Mouse (Mus musculus) neural tube, embryonic 14.5 days (tissue): ENCODE results near the gene Fam124b. TPM values are rescaled to one million over a fixed set of nuclear protein-coding genes. Genes with fewer than 3 reads are reported as not detected.

ENCODE experiments used
- ATAC-seq: fragments of 200-750 bp; cut with Nextera tagmentation; 2 replicates; pipeline ENCODE4 v1.8.0; 2017; ENCODE audit warnings: low read depth, mild to moderate bottlenecking, moderate TSS enrichment, moderate library complexity
- H3K27ac ChIP-seq: fragments of 300-500 bp; sonication (generic); 2 replicates; pipeline ENCODE4 v1.5.1; 2014; ENCODE audit warnings: low read depth, mild to moderate bottlenecking, control low read depth, low read length, moderate library complexity, mixed read lengths
- H3K27me3 ChIP-seq: fragments of 300-500 bp; sonication (generic); 2 replicates; pipeline ENCODE4 v1.6.1; 2014; ENCODE audit warnings: low read length; ENCODE audit not compliant: control insufficient read depth, insufficient read depth
- H3K36me3 ChIP-seq: fragments of 300-500 bp; sonication (generic); 2 replicates; pipeline ENCODE4 v1.6.1; 2014; ENCODE audit warnings: low read length, mixed read lengths; ENCODE audit not compliant: control insufficient read depth, insufficient read depth
- H3K4me1 ChIP-seq: fragments of 300-500 bp; sonication (generic); 2 replicates; pipeline ENCODE4 v1.6.1; 2014; ENCODE audit warnings: low read length; ENCODE audit not compliant: control insufficient read depth, insufficient read depth
- H3K4me2 ChIP-seq: fragments of 300-500 bp; sonication (generic); 2 replicates; pipeline ENCODE4 v1.6.1; 2014; ENCODE audit warnings: mild to moderate bottlenecking, low read depth, low read length, control low read depth
- H3K4me3 ChIP-seq: fragments of 300-500 bp; sonication (generic); 2 replicates; pipeline ENCODE4 v1.5.1; 2014; ENCODE audit warnings: low read depth, low read length, control low read depth, mixed read lengths
- H3K9ac ChIP-seq: fragments of 300-500 bp; sonication (generic); replicated peaks from 2 replicates; pipeline ENCODE4 v1.6.1; 2014; ENCODE audit warnings: low read depth, mild to moderate bottlenecking, control low read depth, low read length, mixed read lengths
- H3K9me3 ChIP-seq: fragments of 300-500 bp; sonication (generic); 2 replicates; pipeline ENCODE4 v1.6.1; 2016; ENCODE audit warnings: low read length; ENCODE audit not compliant: control insufficient read depth
- WGBS: fragments of 180-500 bp; shearing (Covaris S2); extraction: QIAGEN DNeasy Blood & Tissue Kit; methylation state at CpG from one replicate; pipeline ENCODE4 v1.1.7; 2014; 5-methylcytosine and 5-hydroxymethylcytosine counted together
- polyA plus RNA-seq: library from polyadenylated mRNA; unstranded; fragments of >200 nt; fragmentation: Nextera tagmentation; extraction: Ambion mirVana; gene quantifications from 2 replicates; pipeline ENCODE4 v1.2.1, GENCODE M21; 2014

Gene Fam124b
- polyA plus RNA-seq, 1 experiment from 2014 or later: 0.56 TPM

GRCm38 (mm10) chr1:80239481-80239880 is 21.2 kb upstream of the Fam124b start:
- Histone ChIP-seq H3K4me2 (no peak overlapping the region), H3K9me3 (no peaks in the 10 kb centered on the region), H3K27ac (no peak overlapping the region), H3K4me3 (no peak overlapping the region), H3K9ac (no peak overlapping the region), H3K4me1 (no peaks in the 10 kb centered on the region), H3K27me3 (no peaks in the 10 kb centered on the region), H3K36me3 (no peaks in the 10 kb centered on the region)
- no peak for ATAC-seq
- WGBS: 84% methylated on average over 11 of the region's 11 CpGs

GRCm38 (mm10) chr1:80236951-80237702 is 18.9 kb upstream of the Fam124b start:
- no peaks in the 10 kb centered on the region for H3K9me3 ChIP-seq
- no peak overlapping the region for H3K27ac ChIP-seq
- no peak overlapping the region for H3K4me2 ChIP-seq
- no peak overlapping the region for H3K4me3 ChIP-seq
- H3K27me3 ChIP-seq: no peaks in the 10 kb centered on the region
- no peaks in the 10 kb centered on the region for H3K36me3 ChIP-seq
- ATAC-seq: no peak
- 42% methylated on average over 11 of the region's 11 CpGs for WGBS
- no peak overlapping the region for H3K9ac ChIP-seq
- H3K4me1 ChIP-seq: no peaks in the 10 kb centered on the region

- Histone ChIP-seq H3K27ac (no peak overlapping the region), H3K9me3 (no peaks in the 10 kb centered on the region), H3K4me3 (no peak overlapping the region), H3K4me2 (no peak overlapping the region), H3K27me3 (no peaks in the 10 kb centered on the region), H3K36me3 (no peaks in the 10 kb centered on the region), H3K4me1 (no peaks in the 10 kb centered on the region), H3K9ac (no peak overlapping the region)
- no peak for ATAC-seq
- 0% methylated on average over 1 of the region's 1 CpGs for WGBS
These were observed 17.9 kb upstream of the Fam124b start for GRCm38 (mm10) chr1:80236126-80236525.

DNA sequence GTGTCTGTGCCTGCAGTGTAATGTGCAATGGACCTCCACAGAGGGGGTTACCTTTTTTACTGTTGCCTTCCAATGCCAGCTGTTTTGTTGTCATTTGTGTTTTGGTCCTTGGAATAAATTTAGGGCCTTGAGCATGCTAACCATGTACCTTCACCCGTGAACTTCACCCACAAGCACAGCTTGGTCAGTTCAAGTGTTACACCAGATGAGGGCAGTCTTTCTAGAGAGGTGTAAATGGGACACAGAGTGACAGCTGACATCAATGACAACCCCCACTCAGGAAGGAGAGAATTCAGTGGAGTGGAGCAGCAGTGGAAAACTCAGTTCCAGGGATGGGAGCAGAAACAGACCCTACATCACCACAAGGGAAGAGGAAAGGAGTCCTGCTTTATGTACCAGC is 12.3 kb upstream of the Fam124b start:
- Histone ChIP-seq H3K36me3 (no peaks in the 10 kb centered on the region), H3K27me3 (no peaks in the 10 kb centered on the region), H3K4me3 (no peak overlapping the region), H3K27ac (no peak overlapping the region), H3K9ac (no peak overlapping the region), H3K4me2 (no peak overlapping the region), H3K9me3 (no peaks in the 10 kb centered on the region), H3K4me1 (no peaks in the 10 kb centered on the region)
- 75% methylated on average over 1 of the region's 1 CpGs for WGBS
- ATAC-seq: no peak

DNA sequence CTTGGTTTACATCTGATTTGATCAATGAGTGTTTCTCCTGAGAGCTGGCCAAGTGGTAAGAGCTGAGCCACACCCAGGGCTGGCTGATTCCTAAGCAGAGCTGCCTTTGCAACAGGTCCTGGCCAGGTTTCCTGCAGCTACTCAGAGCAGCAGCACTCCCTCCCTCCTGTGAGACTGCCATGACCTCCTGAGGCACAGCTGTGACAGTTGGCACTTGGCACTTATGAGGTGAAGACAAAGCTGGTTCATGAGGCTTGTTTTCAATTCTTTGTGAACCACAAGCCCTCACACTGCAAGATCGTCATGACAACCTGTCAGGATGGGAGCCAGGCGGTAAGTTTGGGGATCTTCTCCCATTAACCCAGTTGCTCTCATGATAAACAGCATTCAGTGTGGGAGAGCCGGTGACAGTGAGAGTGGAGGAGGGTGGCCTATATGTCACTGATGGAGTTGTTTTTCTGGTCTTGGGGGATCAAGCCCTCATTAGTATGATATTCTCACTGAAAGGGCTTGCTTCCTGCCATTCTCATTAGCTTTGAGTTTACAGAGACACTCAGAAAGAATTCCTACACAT is 6.7 kb upstream of the Fam124b start:
- Histone ChIP-seq H3K4me2 (no peak overlapping the region), H3K27me3 (no peaks in the 10 kb centered on the region), H3K27ac (no peak overlapping the region), H3K36me3 (no peaks in the 10 kb centered on the region), H3K9me3 (no peaks in the 10 kb centered on the region), H3K4me3 (no peak overlapping the region), H3K4me1 (no peaks in the 10 kb centered on the region), H3K9ac (no peak overlapping the region)
- 32% methylated on average over 3 of the region's 3 CpGs for WGBS
- no peak for ATAC-seq

GRCm38 (mm10) chr1:80221151-80221550 is 2.9 kb upstream of the Fam124b start:
- Histone ChIP-seq H3K4me2 (no peak overlapping the region), H3K4me1 (no peaks in the 10 kb centered on the region), H3K9ac (no peak overlapping the region), H3K9me3 (no peaks in the 10 kb centered on the region), H3K27me3 (no peaks in the 10 kb centered on the region), H3K4me3 (no peak overlapping the region), H3K36me3 (no peaks in the 10 kb centered on the region), H3K27ac (no peak overlapping the region)
- WGBS: 43% methylated on average over 4 of the region's 4 CpGs
- peak; percentile 70; the same call in 1 of the 2 replicates for ATAC-seq

DNA sequence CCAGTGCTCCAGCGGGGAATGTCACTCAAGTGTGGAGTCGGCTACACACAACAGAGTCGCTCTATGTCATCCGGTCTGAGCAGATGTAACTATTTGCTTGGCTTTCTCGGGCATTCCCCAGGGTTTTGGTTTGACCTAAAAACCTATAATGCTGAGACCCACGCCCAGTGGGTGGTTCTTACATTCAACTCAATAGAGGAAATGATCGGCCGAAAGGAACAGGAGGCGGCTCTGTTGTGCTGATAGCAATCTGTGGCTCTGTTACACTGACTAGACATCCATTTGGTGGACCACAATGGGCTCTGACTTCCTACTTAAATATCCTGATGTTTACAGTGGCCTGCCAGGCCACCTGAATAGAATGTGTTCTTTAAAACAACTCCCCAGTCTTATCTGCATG is 4.4 kb downstream of the Fam124b start:
- Histone ChIP-seq H3K27ac (no peak overlapping the region), H3K27me3 (no peaks in the 10 kb centered on the region), H3K9me3 (no peaks in the 10 kb centered on the region), H3K4me3 (no peak overlapping the region), H3K9ac (no peak overlapping the region), H3K4me1 (no peaks in the 10 kb centered on the region), H3K4me2 (no peak overlapping the region), H3K36me3 (no peaks in the 10 kb centered on the region)
- no peak for ATAC-seq
- 80% methylated on average over 9 of the region's 9 CpGs for WGBS

DNA sequence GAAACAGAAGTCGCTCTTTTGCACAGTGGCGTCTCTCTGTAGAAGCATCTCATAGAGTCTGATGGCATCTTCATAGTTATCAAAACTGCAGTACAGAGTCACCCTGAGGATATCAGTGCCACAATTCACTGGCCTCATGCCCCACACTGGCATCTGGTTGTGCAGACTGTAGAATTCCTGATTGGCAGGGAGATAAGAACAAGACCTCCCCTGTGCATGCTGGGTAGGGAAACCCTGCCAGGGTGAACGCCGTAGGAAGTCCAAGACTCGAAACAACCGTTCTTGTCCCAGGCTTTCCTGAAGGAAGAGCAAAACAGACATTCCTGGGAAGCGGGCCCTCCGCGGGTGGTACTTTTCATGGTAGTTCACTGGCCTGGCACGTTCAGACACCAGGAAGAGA is 5.1 kb downstream of the Fam124b start:
- Histone ChIP-seq H3K27ac (no peak overlapping the region), H3K9ac (no peak overlapping the region), H3K9me3 (no peaks in the 10 kb centered on the region), H3K4me1 (no peaks in the 10 kb centered on the region), H3K36me3 (no peaks in the 10 kb centered on the region), H3K27me3 (no peaks in the 10 kb centered on the region), H3K4me2 (no peak overlapping the region), H3K4me3 (no peak overlapping the region)
- no peak for ATAC-seq
- WGBS: 93% methylated on average over 10 of the region's 10 CpGs

DNA sequence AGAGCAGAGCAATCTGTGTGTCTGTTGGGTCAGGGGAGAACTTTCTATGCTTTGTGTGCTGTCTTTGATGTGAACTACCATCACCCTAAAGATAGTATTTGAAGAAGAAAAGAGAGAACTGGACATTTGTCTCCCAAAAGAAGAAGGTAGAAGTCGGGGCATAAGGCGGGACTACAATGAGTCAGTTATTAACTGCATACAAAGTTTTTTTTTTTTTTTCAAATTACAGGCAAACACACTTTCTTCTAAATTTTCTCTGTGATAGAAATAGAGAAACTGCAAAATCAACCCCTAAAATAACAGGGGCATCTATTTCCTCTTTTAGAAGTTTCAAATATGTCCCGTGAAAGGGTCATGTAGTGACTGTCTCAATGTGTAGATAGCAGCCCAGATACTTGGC is 16.0 kb downstream of the Fam124b start:
- Histone ChIP-seq H3K4me1 (no peaks in the 10 kb centered on the region), H3K9me3 (no peaks in the 10 kb centered on the region), H3K27me3 (no peaks in the 10 kb centered on the region), H3K27ac (no peak overlapping the region), H3K36me3 (no peaks in the 10 kb centered on the region), H3K9ac (no peak overlapping the region), H3K4me2 (no peak overlapping the region), H3K4me3 (no peak overlapping the region)
- ATAC-seq: no peak
- 91% methylated on average over 3 of the region's 3 CpGs for WGBS
